Mouse (Mus musculus) layer of hippocampus, adult 18-20 months (tissue): ENCODE measurements around the gene Armc6. TPM values are rescaled to one million over a fixed set of nuclear protein-coding genes. Genes with fewer than 3 reads are reported as not detected.
A peak's percentile ranks its signal among the peaks of the same experiment; 100 is the strongest.

ENCODE experiments used
- DNase-seq, 2 experiments: peaks; one replicate each; pipeline ENCODE4 v3.0.0; 2022; ENCODE audit warnings: low spot score in 2 of 2
- total RNA-seq, 2 experiments: library from RNA; stranded (reverse); gene quantifications; 2 replicates each; pipeline ENCODE4 v1.2.3; 2021

Gene Armc6
- total RNA-seq, 2 experiments from 2014 or later: 41.2 to 41.4 TPM

DNA sequence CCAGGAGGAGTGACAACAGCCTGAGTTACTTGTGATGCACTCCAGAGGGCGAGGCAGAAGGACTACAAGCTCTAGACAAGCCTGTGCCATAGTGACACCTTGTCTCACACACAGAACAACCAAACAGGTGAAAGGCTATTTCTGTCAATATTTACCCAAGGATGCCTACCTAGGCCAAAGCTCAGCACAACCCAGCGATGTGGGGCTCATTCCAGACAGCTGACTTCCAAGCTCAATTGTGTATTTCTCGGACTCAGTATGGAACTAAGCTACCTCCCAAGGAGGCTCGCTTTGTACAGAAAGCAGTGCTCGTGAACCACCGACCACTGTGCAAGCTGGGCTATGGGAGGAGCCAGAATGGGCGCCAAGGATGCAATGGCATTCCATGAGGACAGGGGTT lies 36.7 kb downstream of the Armc6 start:
- DNase-seq: no peak

DNA sequence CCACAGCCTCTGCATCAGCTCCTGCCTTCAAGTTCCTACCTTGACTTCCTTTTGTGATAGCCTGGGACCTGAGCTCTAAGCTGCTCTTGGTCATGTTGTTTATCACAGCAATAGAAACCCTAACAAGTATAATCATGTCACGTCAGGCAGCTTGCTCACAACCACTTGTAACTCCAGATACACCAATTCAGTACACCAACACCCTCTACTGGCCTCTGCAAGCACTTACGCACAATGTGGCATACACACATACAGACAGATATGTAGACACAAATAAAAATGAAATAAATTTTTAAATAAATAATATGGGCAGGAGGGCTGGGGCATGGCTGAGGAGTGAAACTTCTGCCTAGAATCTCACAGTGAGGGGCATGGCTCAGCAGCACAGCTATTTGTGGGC lies 38.5 kb downstream of the Armc6 start:
- DNase-seq: no peak

DNA sequence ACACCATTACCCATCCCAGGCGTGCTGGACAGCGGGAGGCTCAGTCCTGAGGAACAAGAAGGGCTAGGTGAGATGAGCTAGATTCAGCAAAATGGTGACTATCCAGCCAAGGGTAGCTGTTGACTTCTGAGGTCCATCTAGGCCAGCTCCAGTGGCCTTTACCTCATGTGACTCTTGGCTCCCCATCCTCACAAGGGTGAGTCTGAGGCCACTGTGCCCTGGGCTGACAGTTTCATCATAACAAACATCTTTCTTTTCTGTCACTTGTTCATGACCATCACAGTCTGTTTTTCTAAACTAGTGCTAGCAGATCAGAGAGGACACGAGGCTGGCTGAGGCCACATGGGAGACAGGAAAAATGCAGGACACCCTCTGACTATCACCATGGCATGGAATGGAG lies 40.1 kb downstream of the Armc6 start:
- DNase-seq: no peak

DNA sequence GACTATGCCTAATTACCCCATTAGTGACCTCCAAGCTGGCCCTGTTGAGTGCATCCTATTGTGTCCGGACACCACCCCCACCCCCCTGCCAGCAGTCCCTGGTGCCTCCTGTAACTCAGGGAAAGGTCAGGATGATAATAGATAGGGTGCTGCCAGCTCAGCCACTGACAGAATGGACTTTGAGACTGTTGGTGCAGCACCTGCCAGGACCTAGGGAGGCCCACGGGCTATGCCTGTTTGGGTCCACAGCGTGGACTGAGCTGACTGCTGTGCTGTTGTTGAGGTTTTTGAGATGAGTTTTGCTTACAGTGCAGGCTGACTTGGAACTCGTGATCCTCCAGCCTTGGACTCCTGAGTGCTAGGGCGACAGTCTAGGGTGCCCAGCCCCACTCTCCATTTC lies 41.0 kb downstream of the Armc6 start:
- no peak for DNase-seq

DNA sequence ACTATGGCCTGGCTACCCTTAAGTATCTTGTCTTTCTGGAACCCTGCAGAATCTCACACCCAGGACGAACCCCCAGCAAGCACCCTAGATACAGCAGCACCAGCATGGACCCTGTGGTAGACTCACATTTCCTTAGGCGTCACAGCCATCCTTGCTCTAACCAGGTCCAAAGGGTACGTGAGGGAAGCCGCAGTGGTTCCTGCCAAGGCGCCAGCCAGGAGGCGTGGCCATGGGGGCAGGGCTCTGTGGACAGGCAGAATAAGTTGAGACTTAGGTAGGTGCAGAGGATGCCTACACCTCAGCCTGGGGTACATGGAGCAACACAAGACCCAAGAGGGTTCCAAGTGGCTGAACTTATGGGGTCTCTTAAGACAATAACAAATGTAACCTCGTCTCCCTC lies 45.6 kb downstream of the Armc6 start:
- no peak for DNase-seq

DNA sequence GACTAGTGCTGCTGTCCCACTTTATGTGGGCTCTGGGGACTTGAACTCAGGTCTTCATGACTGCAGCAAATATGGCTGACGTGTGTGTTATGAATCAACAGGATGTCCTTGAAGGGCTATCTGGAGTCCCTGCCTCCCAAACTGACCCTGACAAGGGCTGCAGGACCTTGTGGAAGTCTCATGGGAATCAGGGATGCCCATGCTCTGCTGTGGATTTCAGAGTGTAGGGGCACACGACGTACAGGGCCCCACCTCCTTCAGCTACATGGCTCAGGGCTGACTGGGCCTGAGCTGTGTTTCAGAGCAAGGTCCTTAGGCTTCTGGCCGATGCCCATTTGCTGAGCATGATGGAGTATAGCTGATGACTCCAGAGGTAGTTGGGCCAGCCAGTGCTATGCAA lies 51.1 kb downstream of the Armc6 start:
- DNase-seq: no peak

DNA sequence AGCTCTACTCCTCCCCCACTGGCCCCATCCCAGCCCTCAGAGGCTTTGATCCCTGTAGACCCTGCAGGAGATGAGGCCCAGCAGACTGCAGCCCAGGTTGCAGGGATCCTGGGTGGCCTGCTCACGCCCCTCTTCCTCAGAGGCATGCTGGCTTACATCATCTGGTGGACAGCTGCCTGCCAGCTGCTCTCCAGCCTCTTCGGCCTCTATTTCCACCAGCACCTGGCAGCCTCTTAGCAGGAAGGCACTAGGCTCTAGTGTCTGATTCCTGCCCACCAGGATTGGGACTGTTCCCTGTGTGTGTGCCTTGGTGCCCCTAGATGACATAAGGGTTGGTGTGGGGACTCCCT lies 52.4 kb downstream of the Armc6 start:
- no peak for DNase-seq

DNA sequence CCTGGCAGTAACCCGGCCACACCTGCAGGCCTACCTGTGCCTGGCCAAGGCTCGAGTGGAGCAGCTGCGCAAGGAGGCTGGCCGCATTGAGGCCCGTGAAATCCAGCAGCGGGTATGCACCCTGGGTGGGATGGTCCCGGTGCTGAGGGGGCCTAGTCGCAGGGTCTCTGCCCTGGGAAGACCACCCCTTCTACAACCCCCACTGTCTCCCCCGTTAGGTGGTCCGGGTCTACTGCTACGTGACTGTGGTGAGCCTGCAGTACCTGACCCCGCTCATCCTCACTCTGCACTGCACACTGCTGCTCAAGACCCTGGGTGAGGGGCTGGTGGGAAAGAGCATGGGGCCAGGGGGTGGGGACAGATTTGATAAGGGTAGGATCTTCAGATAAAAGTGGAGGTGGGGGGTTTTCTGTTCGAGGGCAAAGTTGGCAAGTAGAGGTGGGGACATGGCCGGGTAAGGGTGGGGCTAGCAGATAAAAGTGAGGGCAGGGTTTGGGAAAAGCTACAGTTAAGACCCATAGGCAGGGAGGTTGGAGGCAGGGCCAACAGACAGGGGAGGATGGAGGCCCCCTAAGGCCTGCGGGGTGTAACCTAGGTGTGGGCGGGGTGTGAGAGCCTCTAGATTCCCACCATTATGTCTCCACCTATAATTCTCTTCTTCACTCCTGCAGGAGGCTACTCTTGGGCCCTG lies 52.9 kb downstream of the Armc6 start:
- DNase-seq: no peak

DNA sequence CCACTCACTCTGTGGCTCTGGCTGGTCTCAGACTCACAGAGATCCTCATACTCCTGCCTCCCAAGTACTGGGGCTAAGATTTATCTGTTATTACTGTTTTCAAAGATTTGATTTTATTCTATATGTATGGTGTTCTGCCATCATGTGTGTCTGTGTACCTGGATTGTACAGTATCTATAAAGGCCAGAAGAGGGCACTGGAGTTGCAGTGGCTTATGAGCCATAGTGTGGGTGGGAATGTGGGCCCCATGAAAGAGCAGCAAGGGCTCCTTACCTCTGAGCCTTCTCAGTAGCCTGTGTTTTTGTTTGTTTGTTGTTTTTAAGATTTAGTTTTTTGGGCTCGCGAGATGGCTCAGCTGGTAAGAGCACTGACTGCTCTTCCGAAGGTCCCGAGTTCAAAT lies 55.2 kb downstream of the Armc6 start:
- DNase-seq: no peak

DNA sequence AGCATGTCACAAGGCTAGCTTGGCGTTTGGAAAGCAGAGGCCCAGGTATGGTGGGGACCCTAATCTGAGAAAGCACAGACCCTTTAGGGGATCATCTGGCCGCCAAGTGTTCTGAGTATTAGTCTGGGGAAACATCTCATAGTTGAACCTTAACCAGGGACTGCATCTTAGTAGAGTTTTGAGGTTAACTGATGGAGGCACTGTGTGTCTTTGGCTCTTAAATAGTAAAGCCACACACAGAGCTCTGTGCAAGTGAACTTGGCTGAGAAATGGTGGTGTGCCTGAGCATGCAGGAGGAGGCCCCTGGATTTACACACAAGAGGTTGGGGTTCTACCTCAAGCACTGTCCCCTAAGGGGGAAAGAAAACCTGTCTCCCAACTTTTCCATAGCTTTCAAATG lies 56.0 kb downstream of the Armc6 start:
- DNase-seq: no peak

DNA sequence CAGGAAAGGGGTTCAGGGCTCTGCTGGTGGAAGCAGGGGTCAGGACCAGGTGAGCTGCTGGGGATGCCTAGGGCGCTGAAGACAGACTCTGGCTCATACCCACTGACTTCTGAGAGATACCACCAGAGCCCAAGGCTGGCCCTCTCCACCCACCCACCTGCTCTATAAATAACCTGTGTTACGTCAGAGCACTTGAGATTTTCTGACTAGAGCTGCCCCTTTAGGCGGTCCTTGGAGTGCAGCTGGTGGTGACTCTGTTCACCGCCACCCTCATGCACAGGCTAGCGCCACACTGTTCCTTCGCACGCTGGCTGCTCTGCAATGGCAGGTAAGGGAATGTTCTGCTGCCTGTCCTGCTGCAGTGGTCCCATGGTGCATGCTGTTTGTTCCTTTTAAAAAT lies 60.2 kb downstream of the Armc6 start:
- DNase-seq: no peak

DNA sequence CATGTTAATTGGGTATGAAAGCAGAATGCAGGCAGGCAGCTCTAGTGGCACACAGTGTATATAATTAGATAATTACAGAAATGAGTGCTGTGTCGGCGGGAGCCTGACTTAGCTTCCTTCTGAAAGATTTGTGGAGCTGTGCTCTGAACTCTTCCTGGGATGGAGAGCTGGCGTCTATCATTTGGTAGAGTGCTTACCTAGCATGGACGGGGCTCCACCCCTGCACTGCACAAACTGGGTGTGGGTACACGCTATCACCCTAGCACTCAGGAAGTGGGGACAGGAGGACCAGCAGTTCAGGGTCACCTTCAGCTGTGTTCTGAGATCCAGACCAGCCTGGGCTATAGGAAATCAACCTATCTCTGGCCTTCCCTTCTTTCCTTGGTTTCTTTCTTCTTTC lies 60.9 kb downstream of the Armc6 start:
- DNase-seq: no peak

DNA sequence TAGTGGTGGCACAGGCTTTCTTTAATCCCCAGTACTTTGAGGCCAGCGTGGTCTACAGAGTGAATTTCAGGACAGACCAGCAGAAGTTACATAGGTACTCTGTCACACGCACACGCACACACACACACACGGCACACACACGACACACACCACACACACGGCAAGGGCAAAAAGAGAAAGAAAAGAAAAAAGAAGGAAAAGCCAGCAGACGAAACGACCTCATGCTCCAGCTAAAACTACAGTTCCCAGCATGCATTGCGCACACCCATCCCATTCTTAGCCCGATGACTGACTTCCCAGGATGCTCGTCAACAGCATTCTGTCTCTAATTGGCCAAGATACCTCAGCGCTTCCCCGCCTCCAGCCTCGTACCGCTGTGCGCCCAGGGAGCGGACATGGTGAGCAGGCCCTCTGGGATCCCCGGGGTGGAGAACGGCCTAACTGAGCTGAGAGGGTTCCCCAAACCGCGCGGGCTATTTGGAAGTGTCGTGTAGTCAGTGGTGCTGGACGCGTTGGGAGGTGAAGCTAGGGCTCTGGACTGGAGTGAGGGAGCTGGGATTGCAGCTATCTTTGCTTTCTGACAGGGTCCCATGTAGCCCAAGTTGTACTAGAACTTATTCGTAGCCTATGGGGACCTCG lies 62.1 kb downstream of the Armc6 start, which contains the start of gene Tmem161a:
Gene Tmem161a (plus strand): TSS at position 314 of the 639 bp plus-strand sequence.
- DNase-seq: peak; percentile 89 to 97

DNA sequence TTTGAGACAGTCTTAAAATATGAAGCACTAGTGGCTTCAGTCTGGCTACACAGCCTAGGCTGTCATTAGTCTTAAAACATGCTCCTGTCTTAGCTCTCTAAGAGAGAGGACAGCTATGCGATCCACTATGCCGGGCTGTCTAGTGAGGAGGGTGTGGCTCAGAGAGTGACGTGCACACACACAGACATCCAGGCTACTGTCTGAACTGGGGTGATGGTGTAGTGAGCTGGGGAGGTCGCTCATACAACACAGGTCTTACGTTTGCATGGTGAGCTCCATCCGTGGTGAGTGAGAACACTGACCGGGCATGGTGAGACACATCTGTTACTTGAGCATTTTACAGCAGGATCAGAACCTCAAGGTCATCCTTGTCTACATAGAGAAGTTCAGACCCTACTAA lies 63.0 kb downstream of the Armc6 start:
- DNase-seq: no peak

DNA sequence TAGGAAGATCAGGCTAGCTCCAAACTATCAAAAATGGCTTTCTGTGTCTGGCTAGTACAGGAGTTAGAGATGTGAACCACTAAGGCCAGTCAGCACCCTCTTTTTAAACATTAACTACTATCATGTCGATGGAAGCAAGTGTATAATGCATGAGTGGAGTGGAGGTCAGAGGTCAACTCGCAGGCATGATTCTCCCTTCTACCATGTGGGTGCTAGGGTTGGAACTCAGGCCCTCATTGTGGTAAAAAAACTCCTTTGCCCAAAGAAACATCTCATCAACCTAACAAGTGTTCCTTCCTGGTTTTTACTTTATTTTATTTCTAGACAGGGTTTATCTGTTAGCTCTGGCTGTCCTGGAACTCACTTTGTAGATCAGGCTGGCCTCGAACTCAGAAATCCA lies 63.5 kb downstream of the Armc6 start:
- DNase-seq: no peak

Other genes with a start within 250 kb of the Armc6 start
- gene Gatad2a, start 238.1 kb downstream of the Armc6 start, total RNA-seq: 10 to 100 TPM; 32.5 to 37.3 TPM
- gene Mau2, start 191.7 kb downstream of the Armc6 start, total RNA-seq: 10 to 100 TPM; 70.4 to 72.5 TPM
- 10 to 100 TPM; 48.3 to 51.7 TPM for gene Sugp1, start 191.7 kb downstream of the Armc6 start, total RNA-seq
- 1 to 10 TPM; 5.3 to 7.5 TPM for gene Tm6sf2, start 161.5 kb downstream of the Armc6 start, total RNA-seq
- 100 to 1,000 TPM in 1 of 2 experiments, 10 to 100 TPM in 1; 89.6 to 104 TPM for gene Hapln4, start 151.0 kb downstream of the Armc6 start, total RNA-seq
- gene Ncan, start 113.6 kb downstream of the Armc6 start, total RNA-seq: 100 to 1,000 TPM; 122 to 124 TPM
- 10 to 100 TPM; 28.1 to 30.1 TPM for gene Nr2c2ap, start 103.1 kb downstream of the Armc6 start, total RNA-seq
- gene Rfxank, start 95.3 kb downstream of the Armc6 start, total RNA-seq: 10 to 100 TPM; 16.0 to 16.4 TPM
- gene Borcs8, start 95.0 kb downstream of the Armc6 start, total RNA-seq: 10 to 100 TPM; 45.3 to 47.7 TPM
- gene Mef2b, start 94.8 kb downstream of the Armc6 start, total RNA-seq: under 1 TPM; 0.28 to 0.57 TPM
- 10 to 100 TPM; 49.9 to 50.3 TPM for gene Tmem161a, start 62.1 kb downstream of the Armc6 start, total RNA-seq
- 10 to 100 TPM; 39.3 to 41.8 TPM for gene Slc25a42, start 22.2 kb downstream of the Armc6 start, total RNA-seq
- 100 to 1,000 TPM; 112 to 123 TPM for gene Sugp2, start 240 bp downstream of the Armc6 start, total RNA-seq
- 10 to 100 TPM; 71.9 to 76.0 TPM for gene Homer3, start 48.4 kb upstream of the Armc6 start, total RNA-seq
- 10 to 100 TPM; 36.3 to 49.0 TPM for gene Ddx49, start 68.0 kb upstream of the Armc6 start, total RNA-seq
- gene Cope, start 68.1 kb upstream of the Armc6 start, total RNA-seq: 100 to 1,000 TPM; 125 to 149 TPM
- gene Cers1, start 81.3 kb upstream of the Armc6 start, total RNA-seq: 100 to 1,000 TPM; 112 to 116 TPM
- 10 to 100 TPM; 15.1 to 18.2 TPM for gene Gdf1, start 95.4 kb upstream of the Armc6 start, total RNA-seq
- 10 to 100 TPM; 74.5 to 75.6 TPM for gene Upf1, start 118.8 kb upstream of the Armc6 start, total RNA-seq
- under 1 TPM; 0.13 to 0.42 TPM for gene Comp, start 139.1 kb upstream of the Armc6 start, total RNA-seq
- gene Crtc1, start 205.1 kb upstream of the Armc6 start, total RNA-seq: 100 to 1,000 TPM; 193 to 199 TPM
- gene Klhl26, start 242.5 kb upstream of the Armc6 start, total RNA-seq: 10 to 100 TPM; 54.1 to 62.0 TPM